Mouse (Mus musculus): ENCODE measurements around the gene Jazf1.

DNA sequence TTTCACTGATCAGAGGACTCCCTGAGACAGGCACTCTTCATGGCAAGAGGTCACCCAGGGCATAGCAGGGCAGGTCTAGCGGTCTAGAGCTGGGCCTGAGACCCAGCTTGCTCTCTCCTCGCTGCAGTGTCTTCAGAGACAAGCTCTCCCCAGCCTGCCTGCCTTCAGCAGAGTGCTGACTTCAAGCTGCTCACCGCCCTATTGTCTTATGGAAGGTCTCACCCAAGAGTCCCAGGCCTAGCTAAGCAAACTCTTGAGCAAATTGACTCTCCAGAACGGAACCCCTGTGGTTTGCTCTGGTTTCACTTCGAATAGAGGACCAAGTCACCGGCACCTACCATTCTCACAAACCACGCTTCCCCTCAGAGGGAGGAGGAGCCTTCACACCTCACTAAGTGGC, 103.1 kb downstream of the Jazf1 start:
- TF ChIP-seq CTCF (IDR thresholded peaks at IDR 0.05; ENCODE audit: extremely low read depth, insufficient read depth, insufficient read length, insufficient replicate concordance) (no peak), POLR2A (IDR thresholded peaks at IDR 0.05; ENCODE audit: low read depth, low read length) (no peak)

Data from spleen, adult 2 months (tissue).